Mouse (Mus musculus): ENCODE data around the gene Tshz2. TPM values are rescaled to one million over a fixed set of nuclear protein-coding genes. Genes with fewer than 3 reads are reported as not detected.

The Tshz2 gene
- total RNA-seq, 2 experiments from 2014 or later: 29.8 to 29.9 TPM

DNA sequence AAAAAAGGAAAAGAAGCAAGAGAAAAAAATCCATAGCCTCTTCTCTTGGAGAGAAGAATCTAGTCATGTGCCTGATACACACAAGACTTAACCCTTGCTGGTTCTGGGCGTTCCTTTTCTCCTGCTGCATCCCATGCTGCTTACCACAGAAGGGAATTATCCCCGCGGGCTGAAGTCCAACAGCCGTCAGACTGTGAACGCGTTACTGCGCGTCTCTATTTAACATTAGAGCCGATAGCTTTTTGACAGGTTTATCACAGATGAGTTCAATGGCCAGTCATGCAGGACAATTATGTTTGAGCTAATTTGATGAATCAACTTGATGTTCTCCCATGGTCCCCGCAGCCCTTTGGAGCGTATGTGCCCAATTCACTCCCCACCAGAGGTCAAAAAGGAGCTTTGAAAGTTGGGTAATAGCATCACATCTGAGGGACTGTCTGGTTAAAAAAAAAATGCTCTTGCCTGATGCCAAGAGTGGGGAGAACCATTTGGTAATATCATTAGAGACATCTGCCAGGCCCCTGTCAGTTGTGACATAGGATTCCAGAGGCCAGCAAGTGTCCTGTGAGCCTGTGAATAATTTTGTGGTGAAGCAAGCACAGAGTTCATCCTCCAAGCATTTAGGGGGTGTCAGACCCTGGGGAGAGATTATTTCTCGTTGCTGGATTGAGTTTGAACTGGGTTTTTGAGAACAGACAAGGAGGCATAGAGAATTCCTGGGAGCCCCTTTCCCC lies 54.1 kb downstream of the Tshz2 start:
- intact Hi-C loops (cut with DNase I): no loop called here
- DNase-seq (ENCODE audit: low spot score in 2 of 2): no peak

DNA sequence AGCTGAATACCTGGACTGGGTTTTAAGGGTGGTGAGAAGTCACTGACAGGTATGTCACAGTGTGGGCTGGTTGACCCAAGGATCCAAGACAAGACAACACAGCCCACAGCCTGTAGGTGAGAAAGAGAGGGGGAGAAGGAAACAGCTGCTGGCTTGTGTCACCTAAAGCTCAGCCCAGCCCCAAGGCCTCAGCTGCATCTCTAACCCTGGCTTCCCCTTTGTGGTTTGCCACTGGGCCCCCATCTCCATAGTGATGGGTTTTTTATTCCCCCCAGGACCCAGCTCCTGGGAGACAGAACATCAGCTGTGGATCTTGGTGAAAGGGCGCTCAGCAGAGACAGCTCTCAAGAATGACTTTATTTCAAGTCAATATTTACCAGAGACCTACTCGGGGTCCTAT lies 57.2 kb downstream of the Tshz2 start:
- intact Hi-C loops (cut with DNase I): no loop called here
- no peak for DNase-seq (ENCODE audit: low spot score in 2 of 2)

DNA sequence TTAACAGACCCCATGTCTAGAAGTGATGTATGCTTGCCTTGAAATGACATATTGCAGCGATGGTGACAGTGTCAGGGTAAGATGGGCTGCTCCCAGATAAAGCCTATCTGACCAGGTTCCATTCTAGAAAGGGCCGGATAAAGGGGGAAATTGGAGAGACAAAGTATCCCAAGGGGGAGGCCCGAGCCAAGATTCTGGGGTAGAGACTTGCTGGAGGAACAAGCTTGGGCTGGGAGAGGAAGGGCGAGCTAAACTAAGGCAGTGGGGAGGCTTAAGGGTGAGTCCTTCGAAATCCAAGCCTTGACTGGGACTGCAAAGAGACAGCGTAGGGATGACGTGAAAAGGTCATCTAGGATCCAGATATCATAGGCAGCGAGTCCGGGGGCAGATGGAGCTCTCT lies 61.7 kb downstream of the Tshz2 start:
- intact Hi-C loops (cut with DNase I): no loop called here
- no peak for DNase-seq (ENCODE audit: low spot score in 2 of 2)

DNA sequence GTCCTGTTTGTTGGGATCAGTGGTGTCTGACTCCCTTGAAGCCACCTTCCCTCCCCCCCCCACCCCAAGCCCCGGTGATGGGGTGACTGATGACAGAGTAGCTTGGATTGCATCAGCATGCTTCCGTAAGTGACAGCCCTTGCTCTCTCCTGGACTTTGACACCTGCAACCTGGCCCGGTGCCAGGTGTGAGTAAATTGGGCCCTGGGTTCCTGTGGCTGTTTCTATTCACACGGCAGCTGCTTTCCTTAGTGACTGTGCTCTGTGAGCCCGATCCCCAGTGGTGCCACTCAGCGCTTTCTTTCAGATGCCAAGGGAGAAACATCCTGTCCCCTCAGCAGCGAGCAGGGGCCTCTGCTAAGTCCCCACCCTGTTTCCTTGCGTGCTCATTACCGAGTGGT lies 62.2 kb downstream of the Tshz2 start:
- no peak for DNase-seq (ENCODE audit: low spot score in 2 of 2)

DNA sequence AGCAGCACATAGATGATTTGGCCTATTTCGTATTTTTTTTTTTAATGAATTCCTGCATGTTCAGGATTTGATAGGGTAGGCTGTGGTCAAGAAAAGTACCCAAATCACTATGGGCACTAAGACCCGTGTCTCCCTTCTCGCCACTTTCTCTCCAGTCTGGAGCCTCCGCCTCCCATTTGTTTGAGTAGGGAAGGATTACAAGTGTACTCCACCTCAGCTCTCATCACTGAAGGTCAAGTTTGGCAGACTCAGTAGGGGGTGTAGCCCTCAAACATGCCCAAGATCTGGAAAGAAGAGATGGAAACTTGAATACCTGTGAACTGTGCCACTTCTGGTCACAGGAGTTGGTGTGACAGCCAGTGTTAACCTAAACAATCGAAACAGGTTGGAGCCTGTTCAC lies 66.3 kb downstream of the Tshz2 start:
- no peak for DNase-seq (ENCODE audit: low spot score in 2 of 2)

More for the DNA sequence above, 62.2 kb downstream of the Tshz2 start:
- intact Hi-C loops (cut with DNase I): no loop called here

DNA sequence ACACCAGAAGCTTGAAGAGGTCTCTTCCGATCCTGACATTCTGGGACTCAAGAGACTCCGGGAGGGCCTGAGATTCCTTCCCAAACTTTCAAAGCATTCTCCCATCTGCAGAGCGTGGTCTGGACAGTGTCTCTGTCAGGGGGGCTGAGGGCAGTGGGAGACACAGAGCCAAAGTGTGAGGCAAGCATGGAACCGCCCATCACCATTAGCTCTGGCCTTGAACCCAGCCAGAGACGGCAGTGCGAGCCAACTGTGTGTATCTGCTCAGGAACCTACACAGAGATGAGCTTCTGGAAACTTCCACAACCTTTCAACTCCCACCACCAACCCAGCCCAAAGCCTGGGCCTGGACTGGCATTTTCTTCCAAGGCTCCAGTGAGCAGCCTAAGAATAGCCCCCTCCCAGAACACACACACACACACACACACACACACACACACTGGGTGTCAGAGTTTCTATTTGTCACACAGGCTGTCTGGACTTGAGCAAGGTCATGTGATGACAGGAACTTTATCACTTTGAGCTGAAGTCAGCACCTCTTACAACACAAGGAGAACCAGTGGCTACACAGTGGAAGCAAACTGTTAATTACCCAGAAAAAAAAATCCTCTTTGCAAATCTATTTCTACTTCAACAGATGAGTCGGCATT lies 67.2 kb downstream of the Tshz2 start:
- intact Hi-C loops (cut with DNase I): no loop called here
- no peak for DNase-seq (ENCODE audit: low spot score in 2 of 2)

More for the DNA sequence above, 66.3 kb downstream of the Tshz2 start:
- intact Hi-C loops (cut with DNase I): no loop called here

DNA sequence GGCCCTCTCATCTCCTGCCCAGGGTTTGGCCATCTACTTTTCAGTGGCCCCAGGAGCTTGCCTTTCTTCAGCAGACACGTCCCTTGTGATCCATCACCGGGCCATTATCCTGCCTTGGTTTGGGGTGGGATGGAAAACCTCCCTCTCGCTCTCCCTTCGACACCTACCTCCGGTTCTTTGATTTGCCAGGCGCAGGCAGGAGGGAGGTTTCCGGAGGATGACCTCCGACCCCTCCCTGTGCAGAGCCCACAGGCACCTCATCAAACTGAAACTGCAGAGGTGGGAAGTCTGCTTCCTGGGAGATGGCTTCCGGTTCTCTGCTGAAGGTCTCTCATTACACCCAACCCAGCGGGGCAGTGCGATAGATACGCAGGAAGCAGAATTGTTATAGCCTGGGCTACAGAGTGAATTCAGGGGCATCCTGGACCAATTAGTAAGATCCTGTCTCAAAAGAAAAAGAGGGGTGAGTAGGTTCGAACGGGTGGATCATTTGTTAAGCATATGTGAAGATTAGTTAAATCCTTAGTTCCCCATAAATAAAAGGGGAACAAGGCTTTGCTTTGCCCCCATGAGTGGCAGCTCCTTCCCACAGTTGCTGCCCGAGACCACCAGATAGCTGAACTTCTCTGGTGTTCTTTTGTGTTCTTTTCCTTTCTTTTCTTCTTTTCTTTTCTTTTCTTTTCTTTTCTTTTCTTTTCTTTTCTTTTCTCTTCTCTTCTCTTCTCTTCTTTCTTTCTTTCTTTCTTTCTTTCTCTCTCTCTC lies 70.1 kb downstream of the Tshz2 start:
- DNase-seq (ENCODE audit: low spot score in 2 of 2): no peak
- intact Hi-C loops (cut with DNase I): no loop called here

DNA sequence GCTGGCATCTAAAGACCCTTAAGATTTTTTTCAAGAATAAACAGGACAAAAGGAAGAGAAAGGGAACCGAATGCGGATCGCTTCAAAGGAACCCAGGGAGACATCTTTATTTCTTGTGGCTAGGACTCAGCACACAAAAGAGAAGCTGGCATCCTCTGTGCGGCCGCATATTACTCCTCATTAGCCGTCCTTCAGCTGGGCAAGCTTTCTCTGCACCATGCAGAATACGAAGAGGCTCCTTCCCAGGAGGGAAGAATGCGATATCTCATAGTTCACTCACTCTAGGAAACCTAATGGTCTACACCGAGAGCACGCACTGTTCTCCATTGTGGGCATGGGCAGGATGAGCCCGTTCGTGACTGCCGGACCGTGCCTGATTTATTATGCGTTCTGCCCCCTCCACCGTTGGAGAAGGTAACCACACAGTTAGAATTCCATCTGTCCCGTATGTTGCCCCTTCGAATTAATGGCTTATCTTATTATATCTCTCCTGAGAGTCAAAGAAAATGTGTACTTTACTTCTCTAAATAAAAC lies 89.0 kb downstream of the Tshz2 start:
- intact Hi-C loops (cut with DNase I): no loop called here
- no peak for DNase-seq (ENCODE audit: low spot score in 2 of 2)

DNA sequence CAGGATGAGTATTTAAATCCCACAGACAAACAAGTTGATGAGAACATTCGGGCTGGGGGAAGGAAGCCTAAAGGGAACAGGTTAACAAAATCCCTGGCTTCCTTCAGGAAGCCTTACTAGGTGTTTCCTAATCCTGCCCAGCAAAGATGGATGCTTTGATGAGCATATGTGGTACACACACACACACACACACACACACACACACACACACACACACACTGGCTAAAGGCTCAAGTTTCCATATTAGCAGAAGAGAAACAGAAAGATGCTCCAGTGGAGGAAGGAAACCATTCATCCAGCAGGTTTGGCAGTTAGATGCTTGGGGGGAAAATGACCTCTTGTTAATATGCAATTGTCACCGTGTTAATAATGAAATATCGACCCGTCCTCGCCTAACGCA lies 89.5 kb downstream of the Tshz2 start:
- intact Hi-C loops (cut with DNase I): no loop called here
- DNase-seq (ENCODE audit: low spot score in 2 of 2): no peak

DNA sequence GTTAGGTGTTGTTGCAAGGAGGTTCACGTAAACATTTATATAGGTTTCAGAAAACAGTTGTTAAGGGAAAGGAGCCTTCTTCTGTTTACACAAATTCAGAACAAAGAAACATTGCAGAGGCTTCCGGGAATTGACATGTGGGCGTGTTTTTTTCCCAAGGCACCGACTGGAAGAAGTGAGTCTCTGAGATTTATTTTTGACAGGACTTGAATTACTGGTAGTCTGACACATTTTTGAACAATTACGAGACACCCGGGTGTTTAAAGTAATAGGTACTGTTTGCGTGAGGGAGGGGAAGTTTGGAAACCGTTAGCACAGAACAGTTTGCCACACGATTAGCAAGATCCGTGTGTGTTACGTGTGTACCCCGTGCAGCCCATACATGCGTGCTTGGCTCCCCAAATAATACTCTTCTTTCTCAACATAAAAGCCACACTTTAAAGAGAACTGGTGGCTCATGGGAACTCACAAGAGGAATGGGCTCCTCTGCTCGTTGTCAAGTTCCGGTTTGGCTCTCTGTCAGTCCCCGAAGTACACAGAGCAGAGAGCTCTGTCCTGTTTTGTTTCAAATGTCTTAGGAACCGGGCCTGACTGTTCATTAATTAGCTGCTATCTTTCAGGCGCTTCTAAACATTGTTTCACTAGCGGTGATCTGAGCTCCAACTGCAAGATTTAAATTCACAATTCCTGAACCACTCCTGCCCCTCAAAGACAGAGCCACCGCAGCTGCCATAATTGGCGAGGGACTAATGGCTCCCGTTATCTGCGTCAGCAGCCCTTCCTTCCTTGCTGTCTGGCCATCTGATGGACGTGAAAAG lies 91.0 kb downstream of the Tshz2 start:
- intact Hi-C loops (cut with DNase I): no loop called here
- no peak for DNase-seq (ENCODE audit: low spot score in 2 of 2)

DNA sequence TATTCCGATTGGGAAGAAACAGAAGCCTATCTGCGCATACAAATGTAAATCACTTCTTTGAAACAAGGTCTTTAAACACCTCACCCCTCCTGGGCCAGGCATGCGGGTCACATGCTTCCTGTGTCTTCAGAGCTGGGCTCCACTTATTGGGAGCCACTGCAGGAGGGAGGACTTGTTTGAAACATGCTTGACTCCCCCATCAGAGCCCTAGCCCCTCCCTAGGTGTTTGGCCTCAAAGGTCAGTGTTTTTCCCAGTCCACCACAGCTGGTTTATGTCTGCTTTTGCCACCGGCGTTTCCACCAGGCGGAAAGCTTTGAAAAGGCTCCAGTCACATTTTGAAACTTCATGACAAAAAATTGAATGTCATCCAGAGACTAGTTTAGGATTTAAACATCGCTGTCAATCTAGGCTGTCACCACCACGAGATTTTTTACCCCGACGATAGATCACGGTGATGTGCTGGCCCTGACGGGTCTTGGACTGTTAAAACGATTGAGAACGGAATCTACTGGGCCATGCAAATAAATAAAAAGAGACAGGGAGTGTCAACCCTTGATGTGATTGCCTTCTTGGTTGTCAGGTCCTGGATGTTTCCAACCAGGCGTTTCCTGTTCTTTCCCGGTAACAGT lies 96.0 kb downstream of the Tshz2 start:
- intact Hi-C loops (cut with DNase I): no loop called here
- no peak for DNase-seq (ENCODE audit: low spot score in 2 of 2)

DNA sequence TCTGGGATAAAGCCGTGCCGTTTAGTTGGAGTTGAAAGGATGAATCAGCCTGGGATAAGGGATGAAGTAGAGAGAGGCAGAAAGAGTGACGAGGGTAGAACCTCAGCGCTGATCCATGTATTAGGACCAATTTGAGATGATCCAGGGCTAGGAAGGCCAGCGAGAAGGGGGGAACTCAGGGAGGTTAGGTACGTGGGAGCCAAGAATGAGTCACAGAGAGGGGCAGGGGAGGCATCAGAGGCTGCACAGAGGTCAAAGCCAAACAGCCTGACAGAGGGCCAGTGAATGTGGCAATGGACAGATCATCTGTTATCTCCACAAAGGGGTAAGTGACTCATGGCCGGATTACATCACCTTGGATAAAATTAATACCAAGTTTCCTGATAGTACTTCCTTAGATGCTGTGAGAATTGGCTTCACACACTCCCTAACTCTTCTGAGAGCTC lies 97.8 kb downstream of the Tshz2 start:
- intact Hi-C loops (cut with DNase I): no loop called here
- DNase-seq (ENCODE audit: low spot score in 2 of 2): no peak

DNA sequence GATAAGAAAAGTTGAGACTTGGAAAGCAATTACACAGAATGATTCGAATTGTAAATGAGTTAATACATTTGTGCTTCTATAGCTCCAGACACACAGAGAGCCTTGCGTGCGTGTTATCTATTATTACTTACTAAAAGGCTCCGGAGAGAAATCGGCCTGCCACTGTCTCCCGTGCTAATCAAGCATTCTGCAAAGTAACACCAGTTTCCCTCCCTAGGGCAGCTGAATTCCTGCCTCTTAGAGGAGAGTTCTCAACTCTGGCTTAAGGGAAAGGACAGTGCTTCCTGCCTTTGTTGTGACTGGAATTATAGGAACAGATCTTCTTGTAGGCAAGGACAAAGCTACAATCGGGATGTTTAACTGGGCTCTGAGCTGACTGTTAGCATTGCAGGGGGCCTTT lies 101.2 kb downstream of the Tshz2 start:
- DNase-seq (ENCODE audit: low spot score in 2 of 2): no peak
- intact Hi-C loops (cut with DNase I): no loop called here

DNA sequence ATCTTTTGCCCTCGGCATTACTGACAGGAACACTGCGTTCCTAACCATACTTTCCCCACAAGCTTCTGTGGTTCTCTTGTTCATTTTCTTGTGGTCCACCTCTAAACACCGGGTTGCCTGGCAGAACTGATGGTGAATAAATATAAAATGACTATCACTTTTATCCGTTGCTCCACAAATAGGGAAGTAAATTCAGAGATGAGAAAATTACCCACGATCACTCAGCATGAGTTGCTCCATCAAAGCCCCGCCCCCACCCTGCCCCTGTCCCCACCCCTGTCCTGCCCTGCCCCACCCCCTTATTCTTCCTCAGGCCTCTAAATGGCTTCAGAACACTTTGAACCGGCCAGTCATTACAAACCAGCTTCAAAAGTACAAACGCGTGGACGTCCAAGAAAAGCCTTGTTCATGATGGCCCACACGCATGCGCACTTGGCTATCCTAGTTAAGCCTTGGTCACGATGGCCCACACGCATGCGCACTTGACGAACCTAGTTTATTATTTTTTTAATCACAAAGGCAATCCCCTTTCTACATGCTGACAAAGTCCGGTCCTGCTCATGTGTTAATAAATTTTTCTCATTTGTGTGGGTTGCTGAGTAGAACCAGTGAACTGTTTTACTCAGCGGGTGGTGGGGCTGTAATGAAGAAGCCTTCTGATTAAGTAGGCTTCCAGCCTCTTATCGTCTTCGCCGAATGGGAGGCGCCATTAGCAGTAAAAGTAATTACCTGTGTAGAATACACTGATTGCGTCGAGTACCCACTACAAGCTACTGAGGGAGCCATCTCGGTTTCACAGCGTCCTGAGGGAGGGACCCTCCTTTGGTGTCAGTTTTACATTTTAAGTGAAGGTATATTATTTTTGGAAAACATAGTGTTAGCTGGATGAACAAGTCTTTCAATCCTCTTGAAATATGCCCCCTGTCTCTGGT lies 102.9 kb downstream of the Tshz2 start:
- no peak for DNase-seq (ENCODE audit: low spot score in 2 of 2)
- intact Hi-C loops (cut with DNase I): no loop called here

DNA sequence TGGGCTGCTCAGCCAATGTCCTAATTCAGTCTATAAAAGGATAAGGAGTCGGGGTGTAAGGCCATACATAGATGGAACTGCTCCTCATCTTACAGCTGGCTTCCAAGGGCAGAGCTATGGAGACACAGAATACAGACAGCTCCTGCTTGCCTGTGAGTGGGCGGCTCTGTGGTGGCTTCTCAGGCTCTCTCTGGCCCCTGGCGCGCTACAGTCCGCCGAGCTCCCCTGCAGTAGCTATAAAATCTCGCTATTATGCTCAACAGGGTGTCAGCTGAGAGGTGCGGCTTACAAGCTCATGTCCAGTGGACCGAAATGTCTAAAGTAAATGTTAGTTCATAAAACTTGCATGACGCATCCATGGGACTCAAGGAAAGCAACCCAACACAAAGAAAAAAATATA lies 108.2 kb downstream of the Tshz2 start:
- intact Hi-C loops (cut with DNase I): no loop called here
- DNase-seq (ENCODE audit: low spot score in 2 of 2): no peak

DNA sequence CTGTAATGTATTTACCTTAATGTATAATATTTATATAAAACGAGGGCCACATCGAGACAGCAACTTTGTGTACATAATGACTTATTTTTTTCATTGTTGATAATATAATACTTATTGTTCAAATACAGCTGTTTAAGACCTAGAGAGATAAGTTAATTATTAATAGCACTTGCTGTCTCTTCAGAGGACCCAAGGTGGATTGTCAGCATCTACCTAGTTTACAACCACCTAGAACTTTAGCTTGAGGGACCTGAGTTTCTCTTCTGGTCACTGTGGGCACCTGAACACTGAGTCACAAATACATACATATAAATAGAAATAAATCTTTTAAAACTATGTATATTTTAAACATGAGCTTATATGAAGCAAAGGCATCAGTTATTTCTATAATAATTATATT lies 110.0 kb downstream of the Tshz2 start:
- intact Hi-C loops (cut with DNase I): no loop called here
- no peak for DNase-seq (ENCODE audit: low spot score in 2 of 2)

DNA sequence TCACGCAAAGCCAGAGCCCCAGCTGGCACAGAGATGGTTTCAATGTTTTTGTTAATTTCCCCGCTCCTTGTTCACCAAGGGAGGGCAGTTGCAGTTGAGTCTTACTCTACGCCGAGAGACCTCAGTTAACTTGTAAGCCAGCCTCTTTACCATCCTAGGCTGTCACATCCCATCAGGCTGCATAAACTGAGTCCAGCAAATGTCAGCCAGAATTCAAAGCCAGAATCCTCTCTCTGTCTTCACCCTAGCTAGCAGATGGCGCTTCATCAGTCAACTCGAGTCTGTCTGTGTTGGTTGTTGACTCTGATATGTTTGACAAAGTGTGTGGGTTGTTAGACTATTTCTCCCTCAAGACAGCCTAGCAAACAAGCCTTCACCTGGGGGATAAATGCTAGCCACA lies 110.5 kb downstream of the Tshz2 start:
- no peak for DNase-seq (ENCODE audit: low spot score in 2 of 2)
- intact Hi-C loops (cut with DNase I): no loop called here

DNA sequence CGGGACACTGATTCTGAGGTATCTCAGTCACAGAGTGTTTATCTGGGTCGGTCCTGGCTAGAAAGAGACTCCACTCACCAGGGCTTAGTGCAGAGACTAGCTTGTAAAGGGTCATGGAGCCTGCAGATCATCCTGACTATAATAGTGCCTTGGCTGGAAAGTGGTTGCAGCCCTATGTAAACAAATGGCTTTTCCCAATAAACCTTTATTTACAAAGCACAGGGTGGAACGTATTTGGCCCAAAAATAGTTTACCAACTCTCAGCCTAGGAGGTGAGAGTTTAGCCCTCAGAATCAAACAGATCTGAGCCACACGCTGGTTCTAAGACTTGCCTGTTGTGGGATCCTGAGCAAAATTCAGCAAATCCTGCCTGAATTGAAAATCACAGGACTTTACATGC lies 111.1 kb downstream of the Tshz2 start:
- DNase-seq (ENCODE audit: low spot score in 2 of 2): no peak
- intact Hi-C loops (cut with DNase I): no loop called here
